Mouse (Mus musculus) small intestine, adult 2 months (tissue): ENCODE measurements at regions not wholly inside any gene's neighbourhood (a gene's known extent, or its start where the extent isn't known, plus 50 kb on each side); places are given as distances from the start of the nearest gene placed in this dataset.

Source experiments
- CTCF ChIP-seq: fragments of 200-500 bp; IDR thresholded peaks from 2 replicates; pipeline ENCODE4 v1.5.1; 2012; ENCODE audit warnings: low read depth, mild to moderate bottlenecking, control low read depth, inconsistent platforms, low read length, moderate library complexity, mixed read lengths; ENCODE audit not compliant: insufficient replicate concordance, insufficient read length; ENCODE audit errors: extremely low read depth
- POLR2A ChIP-seq: fragments of 200-500 bp; IDR thresholded peaks from 2 replicates; pipeline ENCODE4 v1.6.1; 2012; ENCODE audit warnings: low read depth, mild to moderate bottlenecking, control low read depth, inconsistent platforms, low read length, moderate library complexity

DNA sequence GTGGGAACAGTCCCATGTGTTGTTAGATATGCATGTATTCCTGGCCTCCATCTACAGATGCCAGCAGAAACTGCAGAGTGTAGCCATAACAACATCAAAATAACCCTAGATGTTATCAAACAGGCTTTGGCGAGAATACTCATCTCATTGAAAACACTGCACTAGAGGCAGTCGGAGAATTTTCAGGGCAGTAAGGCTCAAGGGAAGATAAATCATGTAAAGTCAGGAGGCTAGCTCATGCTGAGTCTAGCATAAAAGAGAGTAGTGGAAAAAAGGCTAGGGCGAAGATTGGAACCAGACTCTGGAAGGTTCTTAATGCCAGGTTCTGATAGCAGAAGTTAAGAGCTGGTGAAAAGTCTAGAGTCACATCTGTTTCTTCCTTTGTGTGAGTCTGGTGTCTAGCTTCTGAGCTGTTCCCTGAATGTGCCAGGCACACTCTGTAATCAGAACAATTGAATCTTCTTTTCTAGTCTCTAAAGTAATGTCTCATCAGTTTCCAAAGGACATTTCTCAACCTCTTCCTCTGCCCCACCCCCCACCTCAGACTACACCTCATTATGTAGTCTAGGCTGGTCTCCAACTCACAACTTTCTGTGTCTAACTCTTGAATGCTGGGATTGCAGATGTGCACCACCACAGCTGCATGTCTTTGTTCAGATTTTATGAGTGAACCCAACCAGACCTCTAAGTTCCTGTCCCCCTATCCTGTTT lies 62.5 kb upstream of the Sgcd start:
- TF ChIP-seq CTCF (no peak), POLR2A (no peak)
